Mouse (Mus musculus): ENCODE measurements around the gene Tmem252. TPM values are rescaled to one million over a fixed set of nuclear protein-coding genes. Genes with fewer than 3 reads are reported as not detected.

Tmem252 gene
- total RNA-seq (2015; ENCODE audit: low replicate concordance) (not detected in 2 replicates), total RNA-seq (2017; ENCODE audit: low replicate concordance) (not detected in 2 replicates)

- ATAC-seq (replicated peaks; ENCODE audit: low FRiP score, poor library complexity, severe bottlenecking), result no peak
Measured at GRCm38 (mm10) chr19:24673762-24674161, at the start of gene Tmem252. Gene Tmem252 (plus strand): TSS chr19:24674008.

- ATAC-seq (replicated peaks; ENCODE audit: low FRiP score, poor library complexity, severe bottlenecking), result no peak
Measured at GRCm38 (mm10) chr19:24628049-24628448, 45.8 kb upstream of the Tmem252 start.

- no peak for ATAC-seq (replicated peaks; ENCODE audit: low FRiP score, poor library complexity, severe bottlenecking)
Measured at GRCm38 (mm10) chr19:24633008-24633407, 40.8 kb upstream of the Tmem252 start.

GRCm38 (mm10) chr19:24634602-24635001 lies 39.2 kb upstream of the Tmem252 start:
- ATAC-seq (replicated peaks; ENCODE audit: low FRiP score, poor library complexity, severe bottlenecking), result peak; percentile 46; the same call in 1 of the 2 replicates

GRCm38 (mm10) chr19:24636616-24637015 lies 37.2 kb upstream of the Tmem252 start:
- ATAC-seq (replicated peaks; ENCODE audit: low FRiP score, poor library complexity, severe bottlenecking), result no peak

GRCm38 (mm10) chr19:24637988-24638387 lies 35.8 kb upstream of the Tmem252 start:
- ATAC-seq (replicated peaks; ENCODE audit: low FRiP score, poor library complexity, severe bottlenecking), result no peak

GRCm38 (mm10) chr19:24640982-24641381 lies 32.8 kb upstream of the Tmem252 start:
- no peak for ATAC-seq (replicated peaks; ENCODE audit: low FRiP score, poor library complexity, severe bottlenecking)

- ATAC-seq (replicated peaks; ENCODE audit: low FRiP score, poor library complexity, severe bottlenecking), result no peak
Measured at GRCm38 (mm10) chr19:24644971-24645370, 28.8 kb upstream of the Tmem252 start.

GRCm38 (mm10) chr19:24646162-24646829 lies 27.5 kb upstream of the Tmem252 start:
- no peak for ATAC-seq (replicated peaks; ENCODE audit: low FRiP score, poor library complexity, severe bottlenecking)

GRCm38 (mm10) chr19:24648016-24648415 lies 25.8 kb upstream of the Tmem252 start:
- ATAC-seq (replicated peaks; ENCODE audit: low FRiP score, poor library complexity, severe bottlenecking), result no peak

GRCm38 (mm10) chr19:24650428-24650827 lies 23.4 kb upstream of the Tmem252 start:
- no peak for ATAC-seq (replicated peaks; ENCODE audit: low FRiP score, poor library complexity, severe bottlenecking)

GRCm38 (mm10) chr19:24651595-24651994 lies 22.2 kb upstream of the Tmem252 start:
- ATAC-seq (replicated peaks; ENCODE audit: low FRiP score, poor library complexity, severe bottlenecking), result no peak

- ATAC-seq (replicated peaks; ENCODE audit: low FRiP score, poor library complexity, severe bottlenecking), result no peak
Measured at GRCm38 (mm10) chr19:24652342-24653019, 21.3 kb upstream of the Tmem252 start.

GRCm38 (mm10) chr19:24653230-24653799 lies 20.5 kb upstream of the Tmem252 start:
- ATAC-seq (replicated peaks; ENCODE audit: low FRiP score, poor library complexity, severe bottlenecking), result no peak

- no peak for ATAC-seq (replicated peaks; ENCODE audit: low FRiP score, poor library complexity, severe bottlenecking)
Measured at GRCm38 (mm10) chr19:24656981-24657380, 16.8 kb upstream of the Tmem252 start.

- ATAC-seq (replicated peaks; ENCODE audit: low FRiP score, poor library complexity, severe bottlenecking), result no peak
Measured at GRCm38 (mm10) chr19:24662346-24662745, 11.5 kb upstream of the Tmem252 start.

- ATAC-seq (replicated peaks; ENCODE audit: low FRiP score, poor library complexity, severe bottlenecking), result no peak
Measured at GRCm38 (mm10) chr19:24665771-24666170, 8.0 kb upstream of the Tmem252 start.

GRCm38 (mm10) chr19:24667527-24667926 lies 6.3 kb upstream of the Tmem252 start:
- no peak for ATAC-seq (replicated peaks; ENCODE audit: low FRiP score, poor library complexity, severe bottlenecking)

GRCm38 (mm10) chr19:24671571-24671970 lies 2.2 kb upstream of the Tmem252 start:
- ATAC-seq (replicated peaks; ENCODE audit: low FRiP score, poor library complexity, severe bottlenecking), result no peak

- ATAC-seq (replicated peaks; ENCODE audit: low FRiP score, poor library complexity, severe bottlenecking), result no peak
Measured at GRCm38 (mm10) chr19:24672366-24672960, 1.3 kb upstream of the Tmem252 start.

GRCm38 (mm10) chr19:24673331-24673730 lies 477 bp upstream of the Tmem252 start:
- ATAC-seq (replicated peaks; ENCODE audit: low FRiP score, poor library complexity, severe bottlenecking), result no peak

All from erythroid progenitor cell, adult 5-6 weeks (primary cell).